Mouse (Mus musculus) heart, embryonic 16.5 days (tissue): ENCODE results near the gene Rnf123. TPM values are rescaled to one million over a fixed set of nuclear protein-coding genes. Genes with fewer than 3 reads are reported as not detected.

Experiments used
- ATAC-seq: fragments of 200-750 bp; cut with Nextera tagmentation; replicated peaks from 2 replicates; pipeline ENCODE4 v1.8.0; 2017; ENCODE audit warnings: moderate number of reproducible peaks; ENCODE audit not compliant: insufficient read depth, low FRiP score; ENCODE audit errors: extremely low read depth
- H3K27ac ChIP-seq: fragments of 300-500 bp; sonication (generic); 2 replicates; pipeline ENCODE4 v1.5.1; 2014; ENCODE audit warnings: mild to moderate bottlenecking, low read length, control low read depth, moderate library complexity
- H3K27me3 ChIP-seq: fragments of 300-500 bp; sonication (generic); 2 replicates; pipeline ENCODE4 v1.6.1; 2014; ENCODE audit warnings: low read length, mixed read lengths; ENCODE audit not compliant: control insufficient read depth, insufficient read depth
- H3K36me3 ChIP-seq: fragments of 300-500 bp; sonication (generic); 2 replicates; pipeline ENCODE4 v1.6.1; 2014; ENCODE audit not compliant: control insufficient read depth, insufficient read depth
- H3K4me1 ChIP-seq: fragments of 300-500 bp; sonication (generic); 2 replicates; pipeline ENCODE4 v1.6.1; 2014; ENCODE audit warnings: low read length, mixed read lengths; ENCODE audit not compliant: control insufficient read depth, insufficient read depth
- H3K4me2 ChIP-seq: fragments of 300-500 bp; sonication (generic); 2 replicates; pipeline ENCODE4 v1.6.1; 2014; ENCODE audit warnings: low read depth, mild to moderate bottlenecking, control low read depth, low read length
- H3K4me3 ChIP-seq: fragments of 300-500 bp; sonication (generic); 2 replicates; pipeline ENCODE4 v1.5.1; 2014; ENCODE audit warnings: mild to moderate bottlenecking, control low read depth, low read length
- H3K9ac ChIP-seq: fragments of 300-500 bp; sonication (generic); 2 replicates; pipeline ENCODE4 v1.6.1; 2014; ENCODE audit warnings: low read length, control low read depth
- H3K9me3 ChIP-seq: fragments of 300-500 bp; sonication (generic); replicated peaks from 2 replicates; pipeline ENCODE4 v1.6.1; 2016; ENCODE audit warnings: low read length; ENCODE audit not compliant: control insufficient read depth
- WGBS: fragments of 180-500 bp; shearing (Covaris S2); extraction: QIAGEN DNeasy Blood & Tissue Kit; methylation state at CpG from one replicate; pipeline ENCODE4 v1.1.7; 2014; 5-methylcytosine and 5-hydroxymethylcytosine counted together
- polyA plus RNA-seq: library from polyadenylated mRNA; unstranded; fragments of >200 nt; fragmentation: Nextera tagmentation; extraction: Ambion mirVana; gene quantifications from 2 replicates; pipeline ENCODE4 v1.2.1, GENCODE M21; 2015

The Rnf123 gene
- polyA plus RNA-seq, 1 experiment from 2014 or later, result 31.3 TPM

DNA sequence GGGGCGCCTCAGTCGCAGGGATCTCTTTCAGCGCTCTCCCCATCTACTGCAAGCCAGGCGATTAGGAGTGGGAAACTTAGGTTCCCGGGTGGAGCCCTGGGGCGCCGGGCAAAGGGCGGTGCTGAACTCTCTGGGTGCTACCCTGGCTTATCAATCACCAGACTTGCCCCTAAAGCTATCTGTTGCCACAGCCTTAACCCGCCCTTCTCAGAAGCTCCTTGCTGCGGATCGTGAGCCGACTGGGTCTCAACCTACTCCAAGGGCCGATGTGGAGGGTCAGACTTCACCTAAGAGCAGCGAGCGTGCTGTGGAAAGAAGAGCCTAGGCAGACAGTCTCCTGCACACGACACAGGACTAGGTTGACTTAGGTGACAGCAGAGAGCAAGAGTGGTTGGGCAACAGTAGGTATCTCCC lies 11.9 kb upstream of the Rnf123 start:
- Histone ChIP-seq H3K4me3 (peak overlapping the region; percentile 82), H3K27me3 (no peaks in the 10 kb centered on the region), H3K9ac (peak overlapping the region; percentile 90), H3K9me3 (no peaks in the 10 kb centered on the region), H3K4me1 (peaks cover 20% of the 10 kb centered on the region; the same call in 1 of the 2 replicates), H3K27ac (peak overlapping the region; percentile 50), H3K4me2 (peak overlapping the region; percentile 99), H3K36me3 (peaks cover 13% of the 10 kb centered on the region)
- 0 out of 2 replicates have a peak, but pooled peaks have one; percentile 10 for ATAC-seq
- WGBS, result under 1% methylated on average over 16 of the region's 16 CpGs

DNA sequence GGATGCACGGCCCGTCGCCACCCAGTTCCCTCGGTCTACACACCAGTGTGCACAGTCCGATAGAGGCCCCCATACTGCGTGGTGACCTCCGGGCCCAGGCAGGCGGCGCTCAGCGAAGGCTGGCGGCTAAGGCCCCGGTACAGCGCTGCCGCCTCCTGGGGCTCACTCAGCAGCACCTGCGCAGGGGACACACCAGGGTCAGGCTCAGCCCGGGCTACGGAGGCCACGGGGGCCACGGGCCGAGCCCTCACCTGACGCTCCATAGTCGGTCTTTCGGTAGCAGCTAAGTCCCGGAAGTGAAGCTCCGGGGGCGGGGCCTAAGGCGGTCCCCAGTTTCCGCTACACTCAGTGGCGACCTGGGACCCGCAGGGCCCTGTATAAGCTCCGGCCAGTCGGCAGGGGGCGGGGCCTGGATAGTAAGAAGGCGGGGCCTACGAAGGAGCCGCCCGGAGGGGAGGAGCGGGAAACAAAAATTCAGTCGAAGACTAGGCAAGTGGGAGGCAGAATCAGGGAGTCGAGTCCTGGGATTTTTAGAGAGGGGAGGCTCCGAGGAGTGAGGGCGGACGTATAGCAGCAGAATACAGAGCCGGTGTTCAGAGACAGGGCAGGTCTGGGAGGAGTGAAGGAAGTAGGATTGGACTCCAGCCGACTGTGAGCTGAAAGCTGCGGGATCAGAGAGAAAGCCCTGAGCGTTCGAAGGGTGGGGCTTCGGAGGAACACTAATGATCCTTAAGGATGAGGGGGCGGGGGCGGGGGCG lies 11.2 kb upstream of the Rnf123 start, which contains the start of gene Apeh:
TSS of gene Apeh (minus strand) at position 423 of the 758 bp plus-strand sequence.
- peak within 1 kb of the TSS; percentile 82 for H3K4me3 ChIP-seq
- H3K27me3 ChIP-seq, result no peaks in the 10 kb centered on the region
- no peaks in the 10 kb centered on the region for H3K9me3 ChIP-seq
- peak within 1 kb of the TSS; percentile 90 for H3K9ac ChIP-seq
- H3K4me1 ChIP-seq, result peaks cover 20% of the 10 kb centered on the region; the same call in 1 of the 2 replicates
- peak within 1 kb of the TSS; percentile 99 for H3K4me2 ChIP-seq
- peaks cover 17% of the 10 kb centered on the region for H3K36me3 ChIP-seq
- WGBS, result under 1% methylated on average over 52 of the region's 52 CpGs
- H3K27ac ChIP-seq, result peak within 1 kb of the TSS; percentile 84
- ATAC-seq, result peak; percentile 95

GRCm38 (mm10) chr9:108093586-108093985 lies 10.4 kb upstream of the Rnf123 start:
- Histone ChIP-seq H3K9me3 (no peaks in the 10 kb centered on the region), H3K27me3 (no peaks in the 10 kb centered on the region), H3K9ac (peak overlapping the region; percentile 90), H3K4me2 (peak overlapping the region; percentile 99), H3K27ac (peak overlapping the region; percentile 84), H3K4me3 (peak overlapping the region; percentile 82), H3K4me1 (peaks cover 20% of the 10 kb centered on the region; the same call in 1 of the 2 replicates), H3K36me3 (peaks cover 21% of the 10 kb centered on the region)
- WGBS, result 63% methylated on average over 10 of the region's 10 CpGs
- no peak for ATAC-seq

DNA sequence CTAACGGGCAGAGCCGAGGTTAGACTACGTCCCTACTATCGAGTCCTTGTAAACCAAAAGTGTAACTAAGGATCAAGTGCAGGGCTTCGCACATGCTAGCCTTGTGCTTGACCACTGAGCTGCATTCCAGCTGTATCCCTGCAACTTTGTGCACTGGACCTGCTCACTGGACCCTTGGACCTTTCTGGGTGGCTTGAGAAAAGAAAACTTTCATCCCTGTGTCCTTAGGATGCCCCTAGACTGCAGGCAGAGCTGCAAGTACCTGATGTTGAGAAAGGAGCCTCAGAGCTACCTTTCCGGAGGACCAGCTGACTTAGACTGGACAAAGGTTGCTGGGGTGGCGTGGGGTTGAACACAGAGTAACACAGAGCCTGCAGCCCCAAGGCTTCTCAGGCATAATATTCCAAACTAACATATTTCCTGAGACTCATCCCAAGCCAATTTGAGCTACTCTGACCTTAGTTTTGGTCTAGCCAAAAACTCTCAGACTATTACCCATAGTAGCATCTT lies 7.5 kb upstream of the Rnf123 start:
- 93% methylated on average over 7 of the region's 7 CpGs for WGBS

GRCm38 (mm10) chr9:108085261-108085660 lies 2.1 kb upstream of the Rnf123 start:
- WGBS, result 92% methylated on average over 4 of the region's 4 CpGs
- Histone ChIP-seq H3K4me1 (no peaks in the 10 kb centered on the region), H3K9me3 (no peaks in the 10 kb centered on the region), H3K9ac (no peak overlapping the region), H3K4me2 (no peak overlapping the region), H3K36me3 (peaks cover 46% of the 10 kb centered on the region), H3K27ac (no peak overlapping the region), H3K4me3 (no peak overlapping the region), H3K27me3 (peaks cover 23% of the 10 kb centered on the region)
- ATAC-seq, result no peak

More for the DNA sequence above, 7.5 kb upstream of the Rnf123 start:
- Histone ChIP-seq H3K4me1 (peaks cover 11% of the 10 kb centered on the region; the same call in 1 of the 2 replicates), H3K27ac (no peak overlapping the region), H3K9me3 (no peaks in the 10 kb centered on the region), H3K4me3 (no peak overlapping the region), H3K36me3 (peaks cover 45% of the 10 kb centered on the region), H3K9ac (no peak overlapping the region), H3K4me2 (no peak overlapping the region), H3K27me3 (no peaks in the 10 kb centered on the region)
- no peak for ATAC-seq

GRCm38 (mm10) chr9:108083561-108083960 lies 415 bp upstream of the Rnf123 start:
- Histone ChIP-seq H3K4me1 (peaks cover 4% of the 10 kb centered on the region), H3K4me2 (no peak overlapping the region), H3K27ac (no peak overlapping the region), H3K9ac (no peak overlapping the region), H3K4me3 (no peak overlapping the region), H3K36me3 (peaks cover 36% of the 10 kb centered on the region), H3K27me3 (peaks cover 23% of the 10 kb centered on the region), H3K9me3 (no peaks in the 10 kb centered on the region)
- WGBS, result 48% methylated on average over 6 of the region's 6 CpGs
- no peak for ATAC-seq

GRCm38 (mm10) chr9:108082549-108082948 lies 597 bp downstream of the Rnf123 start:
- no peak overlapping the region for H3K4me3 ChIP-seq
- H3K36me3 ChIP-seq, result peaks cover 26% of the 10 kb centered on the region
- H3K4me2 ChIP-seq, result peak overlapping the region; percentile 19
- peaks cover 23% of the 10 kb centered on the region for H3K27me3 ChIP-seq
- no peaks in the 10 kb centered on the region for H3K9me3 ChIP-seq
- WGBS, result 7% methylated on average over 19 of the region's 19 CpGs
- H3K27ac ChIP-seq, result no peak overlapping the region
- H3K4me1 ChIP-seq, result peaks cover 14% of the 10 kb centered on the region
- no peak for ATAC-seq
- H3K9ac ChIP-seq, result no peak overlapping the region

DNA sequence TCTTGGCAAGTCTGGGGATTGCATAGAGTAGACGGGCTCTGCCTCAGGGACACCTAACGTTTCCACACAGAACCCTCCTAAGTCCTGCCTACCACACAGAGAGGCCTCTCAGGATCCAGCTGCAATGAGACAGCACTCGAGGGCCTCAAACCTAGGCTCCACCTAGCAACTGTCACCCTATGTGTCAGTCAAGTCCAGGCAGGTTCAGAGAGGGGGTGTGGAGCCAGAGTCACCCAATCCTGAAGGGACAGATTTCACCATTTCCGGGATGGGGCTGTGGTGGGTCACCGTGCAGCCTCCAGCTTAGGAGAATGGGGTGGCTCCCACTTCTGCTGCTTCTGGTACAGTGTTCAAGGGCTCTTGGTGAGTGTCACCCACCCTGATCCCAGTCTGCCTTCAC lies 3.0 kb downstream of the Rnf123 start, which contains the start of gene Mst1:
TSS of gene Mst1 (plus strand) at position 269 of the 400 bp plus-strand sequence.
- ATAC-seq, result no peak
- peak within 1 kb of the TSS; percentile 98 for H3K9ac ChIP-seq
- H3K36me3 ChIP-seq, result peaks cover 7% of the 10 kb centered on the region
- H3K4me2 ChIP-seq, result peak within 1 kb of the TSS; percentile 92
- no peaks in the 10 kb centered on the region for H3K9me3 ChIP-seq
- 64% methylated on average over 5 of the region's 5 CpGs for WGBS
- peak within 1 kb of the TSS; percentile 86 for H3K4me3 ChIP-seq
- no peak within 1 kb of the TSS for H3K27ac ChIP-seq
- peaks cover 23% of the 10 kb centered on the region for H3K27me3 ChIP-seq
- peaks cover 14% of the 10 kb centered on the region for H3K4me1 ChIP-seq
